Mouse (Mus musculus): Measurements from ENCODE around the gene Rnf185. TPM values are rescaled to one million over a fixed set of nuclear protein-coding genes. Genes with fewer than 3 reads are reported as not detected.

The Rnf185 gene
- polyA plus RNA-seq, 1 experiment from 2014 or later = 9.4 TPM

- 69% methylated on average over 3 of the region's 3 CpGs for WGBS (ENCODE audit: insufficient replicate concordance)
- Histone ChIP-seq H3K4me2 (no peak overlapping the region), H3K9ac (no peak overlapping the region), H3K27ac (no peak overlapping the region), H3K36me3 (peaks cover 17% of the 10 kb centered on the region), H3K9me3 (replicated peaks) (no peaks in the 10 kb centered on the region), H3K4me1 (peaks cover 21% of the 10 kb centered on the region), H3K4me3 (no peak overlapping the region), H3K27me3 (replicated peaks) (no peaks in the 10 kb centered on the region)
- no peak for ATAC-seq
Observed at GRCm38 (mm10) chr11:3412111-3412510, 40.1 kb downstream of the Rnf185 start.

GRCm38 (mm10) chr11:3408997-3409732, 43.0 kb downstream of the Rnf185 start, which contains the start of gene Limk2:
Gene Limk2 (minus strand): TSS chr11:3409189.
- no peaks in the 10 kb centered on the region for H3K27me3 ChIP-seq (replicated peaks)
- H3K4me2 ChIP-seq = peak within 1 kb of the TSS; percentile 92
- no peaks in the 10 kb centered on the region for H3K9me3 ChIP-seq (replicated peaks)
- H3K9ac ChIP-seq = peak within 1 kb of the TSS; percentile 84
- peaks cover 5% of the 10 kb centered on the region; the same call in 1 of the 2 replicates for H3K36me3 ChIP-seq
- peak within 1 kb of the TSS; percentile 90 for H3K4me3 ChIP-seq
- peak; percentile 97 for ATAC-seq
- 3% methylated on average over 45 of the region's 45 CpGs for WGBS (ENCODE audit: insufficient replicate concordance)
- H3K4me1 ChIP-seq = peaks cover 49% of the 10 kb centered on the region
- H3K27ac ChIP-seq = peak within 1 kb of the TSS; percentile 78

- 2% methylated on average over 34 of the region's 34 CpGs for WGBS (ENCODE audit: insufficient replicate concordance)
- 0 out of 2 replicates have a peak, but pooled peaks cover 5% of the 10 kb centered on the region for H3K36me3 ChIP-seq
Observed at GRCm38 (mm10) chr11:3408131-3408996, 43.8 kb downstream of the Rnf185 start.

GRCm38 (mm10) chr11:3404287-3405047, 47.7 kb downstream of the Rnf185 start:
- WGBS (ENCODE audit: insufficient replicate concordance) = 64% methylated on average over 7 of the region's 7 CpGs
- peaks cover 71% of the 10 kb centered on the region for H3K4me1 ChIP-seq
- peak overlapping the region; percentile 26 for H3K4me2 ChIP-seq
- peak overlapping the region; percentile 88 for H3K27ac ChIP-seq
- 0 out of 2 replicates have a peak, but pooled peaks cover 5% of the 10 kb centered on the region for H3K36me3 ChIP-seq
- no peak for ATAC-seq
- H3K9me3 ChIP-seq (replicated peaks) = no peaks in the 10 kb centered on the region
- peak overlapping the region; percentile 42; the same call in 1 of the 2 replicates for H3K9ac ChIP-seq
- H3K27me3 ChIP-seq (replicated peaks) = no peaks in the 10 kb centered on the region
- no peak overlapping the region for H3K4me3 ChIP-seq

More at GRCm38 (mm10) chr11:3408131-3408996, 43.8 kb downstream of the Rnf185 start:
- H3K4me1 ChIP-seq = peaks cover 57% of the 10 kb centered on the region
- ATAC-seq = peak; percentile 35; the same call in 1 of the 2 replicates
- H3K9ac ChIP-seq = peak overlapping the region; percentile 84
- H3K4me3 ChIP-seq = peak overlapping the region; percentile 90
- peak overlapping the region; percentile 92 for H3K4me2 ChIP-seq
- H3K27ac ChIP-seq = peak overlapping the region; percentile 78
- H3K27me3 ChIP-seq (replicated peaks) = no peaks in the 10 kb centered on the region
- H3K9me3 ChIP-seq (replicated peaks) = no peaks in the 10 kb centered on the region

- Histone ChIP-seq H3K4me2 (peak overlapping the region; percentile 44), H3K36me3 (peaks cover 7% of the 10 kb centered on the region; the same call in 1 of the 2 replicates), H3K4me1 (peaks cover 68% of the 10 kb centered on the region), H3K4me3 (no peak overlapping the region; the same call in 1 of the 2 replicates), H3K27me3 (replicated peaks) (no peaks in the 10 kb centered on the region), H3K9ac (peak overlapping the region; percentile 52; the same call in 1 of the 2 replicates), H3K27ac (peak overlapping the region; percentile 88), H3K9me3 (replicated peaks) (no peaks in the 10 kb centered on the region)
- peak; percentile 91 for ATAC-seq
- WGBS (ENCODE audit: insufficient replicate concordance) = 30% methylated on average over 3 of the region's 3 CpGs
Observed at GRCm38 (mm10) chr11:3403024-3403423, 49.1 kb downstream of the Rnf185 start.

- ATAC-seq = no peak
- H3K27ac ChIP-seq = no peak overlapping the region
- 84% methylated on average over 1 of the region's 1 CpGs for WGBS (ENCODE audit: insufficient replicate concordance)
Observed at GRCm38 (mm10) chr11:3398318-3398717, 53.8 kb downstream of the Rnf185 start.

GRCm38 (mm10) chr11:3396562-3396961, 55.6 kb downstream of the Rnf185 start:
- Histone ChIP-seq H3K9ac (no peak overlapping the region), H3K4me2 (no peak overlapping the region), H3K27me3 (replicated peaks) (no peaks in the 10 kb centered on the region)

More at GRCm38 (mm10) chr11:3398318-3398717, 53.8 kb downstream of the Rnf185 start:
- Histone ChIP-seq H3K36me3 (peaks cover 29% of the 10 kb centered on the region), H3K4me1 (peaks cover 37% of the 10 kb centered on the region), H3K9ac (no peak overlapping the region), H3K27me3 (replicated peaks) (no peaks in the 10 kb centered on the region), H3K4me3 (no peak overlapping the region), H3K9me3 (replicated peaks) (no peaks in the 10 kb centered on the region), H3K4me2 (no peak overlapping the region)

GRCm38 (mm10) chr11:3396091-3396490, 56.1 kb downstream of the Rnf185 start:
- peaks cover 45% of the 10 kb centered on the region for H3K36me3 ChIP-seq
- no peak for ATAC-seq
- no peak overlapping the region for H3K4me2 ChIP-seq
- 78% methylated on average over 3 of the region's 3 CpGs for WGBS (ENCODE audit: insufficient replicate concordance)
- no peaks in the 10 kb centered on the region for H3K27me3 ChIP-seq (replicated peaks)
- H3K27ac ChIP-seq = no peak overlapping the region
- H3K9me3 ChIP-seq (replicated peaks) = no peaks in the 10 kb centered on the region
- H3K4me3 ChIP-seq = no peak overlapping the region
- H3K4me1 ChIP-seq = peaks cover 24% of the 10 kb centered on the region
- no peak overlapping the region for H3K9ac ChIP-seq

More at GRCm38 (mm10) chr11:3396562-3396961, 55.6 kb downstream of the Rnf185 start:
- Histone ChIP-seq H3K4me1 (peaks cover 24% of the 10 kb centered on the region), H3K27ac (no peak overlapping the region), H3K36me3 (peaks cover 42% of the 10 kb centered on the region), H3K4me3 (no peak overlapping the region), H3K9me3 (replicated peaks) (no peaks in the 10 kb centered on the region)
- no peak for ATAC-seq
- 79% methylated on average over 8 of the region's 8 CpGs for WGBS (ENCODE audit: insufficient replicate concordance)

- no peak overlapping the region for H3K9ac ChIP-seq
- H3K4me2 ChIP-seq = no peak overlapping the region
- H3K9me3 ChIP-seq (replicated peaks) = no peaks in the 10 kb centered on the region
- 80% methylated on average over 5 of the region's 5 CpGs for WGBS (ENCODE audit: insufficient replicate concordance)
- no peaks in the 10 kb centered on the region for H3K27me3 ChIP-seq (replicated peaks)
- peaks cover 24% of the 10 kb centered on the region for H3K4me1 ChIP-seq
- H3K36me3 ChIP-seq = peaks cover 47% of the 10 kb centered on the region
- no peak for ATAC-seq
- no peak overlapping the region for H3K4me3 ChIP-seq
- no peak overlapping the region for H3K27ac ChIP-seq
Observed at GRCm38 (mm10) chr11:3394520-3394919, 57.6 kb downstream of the Rnf185 start.

- Histone ChIP-seq H3K36me3 (peaks cover 50% of the 10 kb centered on the region), H3K9me3 (replicated peaks) (no peaks in the 10 kb centered on the region), H3K9ac (no peak overlapping the region), H3K4me3 (no peak overlapping the region), H3K4me2 (no peak overlapping the region), H3K27me3 (replicated peaks) (no peaks in the 10 kb centered on the region), H3K27ac (0 out of 2 replicates have a peak overlapping the region, but pooled peaks have one; percentile 12), H3K4me1 (peaks cover 21% of the 10 kb centered on the region)
- ATAC-seq = no peak
- 80% methylated on average over 8 of the region's 8 CpGs for WGBS (ENCODE audit: insufficient replicate concordance)
Observed at GRCm38 (mm10) chr11:3392526-3392925, 59.6 kb downstream of the Rnf185 start.

GRCm38 (mm10) chr11:3390789-3391188, 61.4 kb downstream of the Rnf185 start:
- peaks cover 41% of the 10 kb centered on the region for H3K36me3 ChIP-seq
- no peak overlapping the region for H3K27ac ChIP-seq
- no peak for ATAC-seq
- H3K4me3 ChIP-seq = no peak overlapping the region
- no peaks in the 10 kb centered on the region for H3K9me3 ChIP-seq (replicated peaks)
- no peak overlapping the region for H3K9ac ChIP-seq
- 85% methylated on average over 5 of the region's 5 CpGs for WGBS (ENCODE audit: insufficient replicate concordance)
- H3K27me3 ChIP-seq (replicated peaks) = no peaks in the 10 kb centered on the region
- H3K4me1 ChIP-seq = peaks cover 39% of the 10 kb centered on the region
- no peak overlapping the region for H3K4me2 ChIP-seq
